Mouse (Mus musculus): ENCODE results near the gene Dock1.

Gene Dock1

DNA sequence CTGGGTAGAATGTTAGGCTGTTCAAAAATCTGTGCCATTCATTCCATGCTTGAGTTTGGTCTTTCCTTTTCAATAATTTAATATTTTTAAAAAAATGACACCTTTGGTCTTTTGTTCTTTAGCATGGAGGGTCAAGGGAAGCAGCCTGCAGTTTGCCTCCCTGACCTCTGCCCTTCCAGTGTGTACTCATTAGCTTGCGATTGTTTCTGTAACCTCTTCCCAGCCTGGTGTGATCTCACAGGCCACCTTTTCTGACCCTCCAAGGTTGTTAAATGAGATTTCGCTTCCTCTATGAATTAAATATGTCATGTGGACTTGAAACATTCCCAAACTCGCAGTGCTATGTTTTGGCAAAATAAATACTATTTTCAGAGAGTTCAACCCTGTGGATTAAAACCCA is 151.6 kb downstream of the Dock1 start:
- no peak for DNase-seq (ENCODE audit: low read depth, low spot score)

DNA sequence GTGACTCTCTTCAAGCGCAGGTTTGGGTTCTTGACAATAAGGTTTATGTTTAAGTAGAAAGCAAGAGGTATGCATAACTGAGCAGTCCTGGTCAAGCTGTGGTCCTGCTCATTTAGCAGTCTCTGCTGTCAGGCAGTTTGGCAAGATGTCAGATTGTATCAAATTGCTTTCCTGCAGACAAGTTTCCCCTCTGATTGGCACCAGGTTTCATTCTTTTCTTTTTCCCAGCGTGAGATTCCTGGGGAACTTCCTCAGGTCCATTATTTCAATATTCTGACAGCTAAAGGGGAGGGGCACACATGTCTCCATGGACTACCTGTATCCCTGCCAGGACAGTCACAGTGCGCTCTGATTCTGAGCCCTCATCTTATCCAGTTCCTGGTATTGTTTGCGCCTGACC is 153.4 kb downstream of the Dock1 start:
- no peak for DNase-seq (ENCODE audit: low read depth, low spot score)

GRCm38 (mm10) chr7:134840066-134840465 is 169.6 kb downstream of the Dock1 start:
- DNase-seq (ENCODE audit: low read depth, low spot score): no peak

GRCm38 (mm10) chr7:134842751-134843150 is 172.3 kb downstream of the Dock1 start:
- DNase-seq (ENCODE audit: low read depth, low spot score): no peak

GRCm38 (mm10) chr7:134862000-134862399 is 191.5 kb downstream of the Dock1 start:
- DNase-seq (ENCODE audit: low read depth, low spot score): no peak

DNA sequence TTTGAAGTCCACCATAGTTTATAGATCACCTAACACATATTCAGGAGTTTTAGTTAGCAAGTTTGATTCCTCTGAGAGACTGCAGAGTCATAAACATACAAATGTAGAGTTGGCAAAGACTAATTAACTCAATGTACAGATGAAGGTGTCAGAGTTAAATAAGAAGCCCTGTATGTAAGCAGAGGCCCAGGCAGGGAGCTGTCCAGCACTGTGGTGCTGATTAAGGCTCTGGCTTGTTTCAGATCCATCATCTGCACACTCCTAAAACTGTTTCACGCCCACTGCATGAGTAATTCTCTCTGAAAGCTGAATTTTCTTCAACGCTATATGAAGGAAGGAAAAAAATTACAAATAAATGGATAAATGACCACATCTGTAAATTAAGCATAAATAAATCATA is 193.7 kb downstream of the Dock1 start:
- peak; percentile 6 for DNase-seq (ENCODE audit: low read depth, low spot score)

- DNase-seq (ENCODE audit: low read depth, low spot score): no peak
These were observed 202.1 kb downstream of the Dock1 start for GRCm38 (mm10) chr7:134872511-134872910.

DNA sequence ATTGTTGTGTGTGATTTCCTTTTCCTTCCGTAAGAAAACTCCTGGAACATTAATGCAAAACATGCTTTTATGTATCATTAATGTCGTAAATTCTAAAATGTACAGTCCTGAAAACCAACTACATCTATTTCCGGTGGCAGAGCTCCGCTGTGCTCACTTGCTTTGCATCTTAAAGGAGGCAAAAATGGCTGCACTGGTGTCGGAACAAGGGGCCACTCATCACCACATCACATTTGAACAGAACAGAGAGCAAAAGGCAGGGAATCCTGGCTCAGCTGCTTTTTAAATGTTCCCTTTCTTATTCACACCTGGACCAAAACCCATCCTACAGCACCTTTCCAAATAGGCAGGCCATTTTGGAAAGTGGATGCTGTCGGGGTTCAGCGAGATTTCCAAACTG is 202.5 kb downstream of the Dock1 start:
- no peak for DNase-seq (ENCODE audit: low read depth, low spot score)

DNA sequence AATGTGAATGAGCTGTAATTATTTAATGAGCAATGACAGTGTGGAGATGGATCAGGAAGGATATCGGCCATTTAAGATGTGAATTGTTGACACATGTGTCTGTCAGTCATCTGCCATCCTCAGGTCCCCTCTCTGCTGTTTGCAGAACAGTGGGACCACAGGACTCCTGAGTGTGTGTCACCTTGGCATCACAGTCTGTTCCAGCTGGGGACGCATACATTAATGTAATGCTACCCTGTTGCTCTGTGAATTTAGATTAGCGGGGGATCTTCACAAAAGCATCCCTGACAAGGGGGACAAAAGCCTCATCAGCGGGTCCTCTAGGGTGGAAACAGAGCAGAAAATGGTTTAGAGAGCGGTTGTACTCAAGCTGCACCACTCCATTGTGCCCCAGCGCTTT is 208.5 kb downstream of the Dock1 start:
- DNase-seq (ENCODE audit: low read depth, low spot score): no peak

GRCm38 (mm10) chr7:134880431-134880830 is 210.0 kb downstream of the Dock1 start:
- DNase-seq (ENCODE audit: low read depth, low spot score): no peak

DNA sequence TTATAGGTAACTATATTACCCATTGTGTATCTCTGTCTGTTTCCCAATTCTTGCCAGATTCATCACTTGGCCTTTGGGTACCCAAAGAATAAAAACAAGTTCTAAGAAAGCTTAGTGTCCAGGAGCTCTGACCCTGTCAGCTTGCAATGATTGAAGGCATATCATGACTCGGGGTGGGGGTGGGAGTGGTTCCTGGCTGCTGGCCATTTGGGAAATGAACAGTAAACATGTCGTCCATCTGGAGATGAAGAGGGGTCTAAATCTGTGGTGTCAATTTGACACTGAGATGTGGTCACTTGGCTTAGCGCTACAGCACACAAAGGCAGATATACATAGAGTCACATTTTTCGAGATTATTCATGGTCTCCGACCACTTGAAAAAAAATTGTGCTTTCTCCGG is 213.1 kb downstream of the Dock1 start:
- DNase-seq (ENCODE audit: low read depth, low spot score): no peak

- DNase-seq (ENCODE audit: low read depth, low spot score): no peak
These were observed 222.0 kb downstream of the Dock1 start for GRCm38 (mm10) chr7:134892449-134892871.

GRCm38 (mm10) chr7:134892972-134893371 is 222.5 kb downstream of the Dock1 start:
- no peak for DNase-seq (ENCODE audit: low read depth, low spot score)

DNA sequence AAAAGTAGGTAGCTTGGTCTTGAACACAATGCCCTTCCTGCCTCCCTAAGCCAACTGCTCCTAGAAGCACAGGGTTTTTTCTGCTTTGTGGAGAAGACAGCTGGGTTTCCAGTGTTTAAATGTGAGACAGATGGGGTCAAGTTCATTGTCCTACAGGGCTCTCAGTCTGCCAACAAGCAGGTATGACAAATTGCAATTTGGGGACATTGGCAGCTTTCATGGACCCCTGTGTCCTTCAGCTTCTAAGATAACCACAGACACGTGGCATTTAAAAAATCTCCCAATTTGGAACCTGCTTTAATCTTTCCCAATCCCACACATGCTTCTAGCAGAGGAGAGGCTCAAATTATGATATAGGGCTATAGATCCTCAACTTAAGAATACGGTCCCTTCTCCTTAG is 224.2 kb downstream of the Dock1 start:
- DNase-seq (ENCODE audit: low read depth, low spot score): no peak

GRCm38 (mm10) chr7:134899462-134899861 is 229.0 kb downstream of the Dock1 start:
- DNase-seq (ENCODE audit: low read depth, low spot score): no peak

DNA sequence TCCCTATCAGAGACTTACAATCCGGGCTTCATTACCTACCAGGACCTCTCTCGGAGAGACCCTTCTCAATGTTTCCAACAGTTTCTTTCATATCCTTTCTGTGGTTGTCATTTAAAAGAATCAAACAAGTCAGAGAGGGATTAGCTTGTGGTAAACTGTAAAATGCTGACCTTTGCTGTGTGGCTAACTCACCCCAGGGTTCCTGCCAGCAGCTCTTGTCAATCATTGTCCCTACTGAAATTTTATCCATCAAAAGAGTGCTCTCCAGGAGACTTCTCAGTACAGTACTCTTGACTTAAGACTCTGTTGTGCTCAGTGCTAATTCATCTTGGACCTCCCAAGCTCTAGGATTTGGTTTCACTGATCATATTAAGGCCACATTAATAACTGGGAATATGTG is 231.5 kb downstream of the Dock1 start:
- no peak for DNase-seq (ENCODE audit: low read depth, low spot score)

- DNase-seq (ENCODE audit: low read depth, low spot score): no peak
These were observed 261.4 kb downstream of the Dock1 start for GRCm38 (mm10) chr7:134931886-134932285.

GRCm38 (mm10) chr7:134937471-134937926 is 267.0 kb downstream of the Dock1 start:
- DNase-seq (ENCODE audit: low read depth, low spot score): no peak

DNA sequence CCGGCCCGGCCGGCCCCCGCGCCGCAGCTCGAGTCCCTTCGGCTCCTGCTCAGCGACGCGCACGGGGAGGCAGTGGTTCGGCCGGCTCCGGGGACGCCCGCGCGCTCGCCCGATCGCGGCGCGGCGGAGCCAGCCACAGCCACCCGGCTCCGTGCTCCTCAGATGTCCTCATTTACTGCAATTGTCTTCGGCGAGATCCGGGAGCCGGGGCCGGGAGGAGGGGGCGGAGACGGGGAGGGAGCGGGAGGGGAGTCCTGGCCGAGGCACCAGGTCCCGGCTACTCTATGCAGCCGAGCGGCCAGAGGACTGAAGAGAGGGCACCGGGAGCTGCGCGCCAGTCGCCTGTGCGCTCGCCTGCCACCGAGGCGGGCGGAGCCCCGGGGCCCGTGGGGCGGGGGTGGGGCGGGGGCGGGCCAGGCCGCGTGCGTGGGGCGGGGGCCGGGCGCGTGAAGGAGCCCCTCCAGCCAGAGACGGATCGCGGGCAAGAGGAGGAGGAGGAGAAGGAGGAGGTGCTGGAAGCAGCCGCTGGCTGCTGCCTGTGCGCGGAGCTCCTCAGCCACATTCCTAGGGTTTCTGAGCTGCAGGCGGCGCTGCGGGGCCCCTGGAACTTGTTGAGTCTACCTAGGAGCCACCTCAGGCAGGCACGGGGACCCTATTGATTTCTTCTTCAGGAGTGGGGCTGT is 267.6 kb downstream of the Dock1 start, which contains the start of gene Fam196a:
Gene Fam196a (minus strand): TSS at position 504 of the 683 bp plus-strand sequence.
- no peak for DNase-seq (ENCODE audit: low read depth, low spot score)

- no peak for DNase-seq (ENCODE audit: low read depth, low spot score)
These were observed 271.4 kb downstream of the Dock1 start for GRCm38 (mm10) chr7:134941891-134942290.

GRCm38 (mm10) chr7:134943063-134943462 is 272.6 kb downstream of the Dock1 start:
- DNase-seq (ENCODE audit: low read depth, low spot score): no peak

GRCm38 (mm10) chr7:134943701-134944100 is 273.2 kb downstream of the Dock1 start:
- DNase-seq (ENCODE audit: low read depth, low spot score): no peak

GRCm38 (mm10) chr7:134945925-134946716 is 275.7 kb downstream of the Dock1 start:
- no peak for DNase-seq (ENCODE audit: low read depth, low spot score)
